Mouse (Mus musculus): ENCODE data around the gene Rps6kb2. TPM values are rescaled to one million over a fixed set of nuclear protein-coding genes. Genes with fewer than 3 reads are reported as not detected.

Gene Rps6kb2
- polyA plus RNA-seq, 1 experiment = 93.6 TPM

DNA sequence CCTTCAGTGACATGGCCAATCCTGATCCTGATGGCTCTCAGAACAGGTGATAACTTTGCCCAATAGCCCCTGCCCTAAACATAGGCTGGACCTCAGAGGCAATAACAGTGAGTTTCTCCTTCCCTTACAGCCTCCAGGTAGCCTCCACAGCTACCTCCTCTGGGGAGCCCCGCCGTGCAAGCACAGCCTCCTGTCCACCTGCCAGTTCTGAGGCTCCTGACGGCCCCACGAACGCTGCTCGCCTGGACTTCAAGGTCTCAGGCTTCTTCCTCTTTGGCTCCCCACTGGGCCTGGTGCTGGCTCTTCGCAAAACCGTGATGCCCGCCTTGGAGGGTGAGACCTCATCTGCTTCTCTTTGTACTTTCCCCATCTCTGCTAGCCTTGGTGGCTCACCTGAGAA, 54.6 kb downstream of the Rps6kb2 start:
- Histone ChIP-seq H3K27ac (ENCODE audit: insufficient read depth, low read length) (no peak overlapping the region), H3K4me3 (replicated peaks; ENCODE audit: insufficient read depth, low read depth, low read length) (no peak overlapping the region), H3K27me3 (ENCODE audit: control insufficient read depth, insufficient read depth, low read length) (no peaks in the 10 kb centered on the region), H3K4me1 (ENCODE audit: control insufficient read depth, insufficient read depth, low read length) (peaks cover 40% of the 10 kb centered on the region)
- WGBS = 53% methylated on average over 9 of the region's 9 CpGs
- DNase-seq = no peak
- TF ChIP-seq POLR2A (IDR thresholded peaks at IDR 0.05; ENCODE audit: borderline replicate concordance, insufficient read depth, low read length) = no peak
- TF ChIP-seq CTCF (IDR thresholded peaks at IDR 0.05; ENCODE audit: borderline replicate concordance, insufficient read depth, low read depth, low read length) = no peak

DNA sequence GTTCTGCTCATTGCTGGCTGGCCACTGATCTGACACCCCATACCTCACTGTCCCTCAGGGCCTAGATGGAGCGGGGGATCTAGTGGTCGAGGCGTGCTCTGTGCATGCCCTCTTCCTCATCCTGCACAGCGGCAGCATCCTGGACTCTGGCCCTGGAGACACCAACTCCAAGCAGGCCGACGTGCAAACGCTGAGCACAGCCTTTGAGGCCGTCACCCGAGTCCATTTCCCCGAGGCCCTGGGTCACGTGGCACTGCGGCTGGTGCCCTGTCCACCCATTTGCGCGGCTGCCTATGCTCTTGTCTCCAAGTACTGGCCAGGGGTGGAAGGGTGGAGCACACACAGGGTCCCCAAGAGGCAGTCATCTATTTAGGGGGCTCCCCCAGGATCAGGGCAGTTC, 56.5 kb downstream of the Rps6kb2 start:
- no peak overlapping the region for H3K27ac ChIP-seq (ENCODE audit: insufficient read depth, low read length)
- TF ChIP-seq CTCF (IDR thresholded peaks at IDR 0.05; ENCODE audit: borderline replicate concordance, insufficient read depth, low read depth, low read length) (no peak), POLR2A (IDR thresholded peaks at IDR 0.05; ENCODE audit: borderline replicate concordance, insufficient read depth, low read length) (no peak)
- H3K4me1 ChIP-seq (ENCODE audit: control insufficient read depth, insufficient read depth, low read length) = peaks cover 35% of the 10 kb centered on the region
- H3K27me3 ChIP-seq (ENCODE audit: control insufficient read depth, insufficient read depth, low read length) = no peaks in the 10 kb centered on the region
- H3K4me3 ChIP-seq (replicated peaks; ENCODE audit: insufficient read depth, low read depth, low read length) = no peak overlapping the region
- DNase-seq = no peak
- 85% methylated on average over 14 of the region's 14 CpGs for WGBS

GRCm38 (mm10) chr19:4104675-4105194, 58.4 kb downstream of the Rps6kb2 start:
- no peak for DNase-seq
- Histone ChIP-seq H3K27me3 (ENCODE audit: control insufficient read depth, insufficient read depth, low read length) (no peaks in the 10 kb centered on the region), H3K4me1 (ENCODE audit: control insufficient read depth, insufficient read depth, low read length) (peaks cover 26% of the 10 kb centered on the region), H3K27ac (ENCODE audit: insufficient read depth, low read length) (no peak overlapping the region), H3K4me3 (replicated peaks; ENCODE audit: insufficient read depth, low read depth, low read length) (no peak overlapping the region)
- TF ChIP-seq CTCF (IDR thresholded peaks at IDR 0.05; ENCODE audit: borderline replicate concordance, insufficient read depth, low read depth, low read length) (no peak), POLR2A (IDR thresholded peaks at IDR 0.05; ENCODE audit: borderline replicate concordance, insufficient read depth, low read length) (no peak)
- WGBS = 81% methylated on average over 16 of the region's 16 CpGs

Other genes with a start within 250 kb of the Rps6kb2 start
- gene Aldh3b1, start 233.5 kb downstream of the Rps6kb2 start, polyA plus RNA-seq (2012; rRNA removed) = 7.0 and 8.0 TPM in 2 replicates
- 14.3 and 14.5 TPM in 2 replicates for gene Unc93b1, start 228.2 kb downstream of the Rps6kb2 start, polyA plus RNA-seq (2012; rRNA removed)
- 0.11 and 0.21 TPM in 2 replicates for gene Aldh3b3, start 204.7 kb downstream of the Rps6kb2 start, polyA plus RNA-seq (2012; rRNA removed)
- 0.32 and 0.36 TPM in 2 replicates for gene Aldh3b2, start 191.0 kb downstream of the Rps6kb2 start, polyA plus RNA-seq (2012; rRNA removed)
- gene Acy3, start 176.8 kb downstream of the Rps6kb2 start, polyA plus RNA-seq (2012; rRNA removed) = 9.7 and 10.8 TPM in 2 replicates
- gene Tbx10, start 170.6 kb downstream of the Rps6kb2 start, polyA plus RNA-seq (2012; rRNA removed) = 0.08 and 0.33 TPM in 2 replicates
- 8.4 and 9.4 TPM in 2 replicates for gene Nudt8, start 162.8 kb downstream of the Rps6kb2 start, polyA plus RNA-seq (2012; rRNA removed)
- 4.8 and 5.5 TPM in 2 replicates for gene Gm49405, start 162.7 kb downstream of the Rps6kb2 start, polyA plus RNA-seq (2012; rRNA removed)
- 15.8 and 19.9 TPM in 2 replicates for gene Doc2g, start 160.0 kb downstream of the Rps6kb2 start, polyA plus RNA-seq (2012; rRNA removed)
- 331 and 332 TPM in 2 replicates for gene Ndufv1, start 150.5 kb downstream of the Rps6kb2 start, polyA plus RNA-seq (2012; rRNA removed)
- gene Gstp1, start 125.4 kb downstream of the Rps6kb2 start, polyA plus RNA-seq (2012; rRNA removed) = 517 and 561 TPM in 2 replicates
- 8.0 and 10.0 TPM in 2 replicates for gene Gstp2, start 117.3 kb downstream of the Rps6kb2 start, polyA plus RNA-seq (2012; rRNA removed)
- gene Gstp3, start 103.8 kb downstream of the Rps6kb2 start, polyA plus RNA-seq (2012; rRNA removed) = not detected in 2 replicates
- gene Cabp2, start 81.8 kb downstream of the Rps6kb2 start, polyA plus RNA-seq (2012; rRNA removed) = 5.5 and 8.0 TPM in 2 replicates
- gene Cdk2ap2, start 66.2 kb downstream of the Rps6kb2 start, polyA plus RNA-seq (2012; rRNA removed) = 88.7 and 97.0 TPM in 2 replicates
- 568 and 602 TPM in 2 replicates for gene Pitpnm1, start 63.4 kb downstream of the Rps6kb2 start, polyA plus RNA-seq (2012; rRNA removed)
- 207 and 209 TPM in 2 replicates for gene Aip, start 37.5 kb downstream of the Rps6kb2 start, polyA plus RNA-seq (2012; rRNA removed)
- gene Gpr152, start 23.6 kb downstream of the Rps6kb2 start, polyA plus RNA-seq (2012; rRNA removed) = 0.11 and 0.13 TPM in 2 replicates
- 0.06 and 0.16 TPM in 2 replicates for gene Cabp4, start 19.3 kb downstream of the Rps6kb2 start, polyA plus RNA-seq (2012; rRNA removed)
- gene Coro1b, start 14.7 kb downstream of the Rps6kb2 start, polyA plus RNA-seq (2012; rRNA removed) = 240 and 294 TPM in 2 replicates
- 0.98 and 1.2 TPM in 2 replicates for gene Ptprcap, start 9.8 kb downstream of the Rps6kb2 start, polyA plus RNA-seq (2012; rRNA removed)
- gene Carns1, start 12.1 kb upstream of the Rps6kb2 start, polyA plus RNA-seq (2012; rRNA removed) = 25.8 and 31.2 TPM in 2 replicates
- gene Tbc1d10c, start 27.9 kb upstream of the Rps6kb2 start, polyA plus RNA-seq (2012; rRNA removed) = 1.1 and 1.4 TPM in 2 replicates
- 316 and 348 TPM in 2 replicates for gene Ppp1ca, start 28.7 kb upstream of the Rps6kb2 start, polyA plus RNA-seq (2012; rRNA removed)
- gene Rad9a, start 38.3 kb upstream of the Rps6kb2 start, polyA plus RNA-seq (2012; rRNA removed) = 31.9 and 37.6 TPM in 2 replicates
- gene Clcf1, start 50.9 kb upstream of the Rps6kb2 start, polyA plus RNA-seq (2012; rRNA removed) = 4.3 and 5.0 TPM in 2 replicates
- 0.77 TPM in 1 of 2 replicates, not detected in the other for gene AC109138.7, start 51.0 kb upstream of the Rps6kb2 start, polyA plus RNA-seq (2012; rRNA removed)
- 39.3 and 40.1 TPM in 2 replicates for gene Pold4, start 68.5 kb upstream of the Rps6kb2 start, polyA plus RNA-seq (2012; rRNA removed)
- gene Ssh3, start 105.8 kb upstream of the Rps6kb2 start, polyA plus RNA-seq (2012; rRNA removed) = 139 and 151 TPM in 2 replicates
- 74.3 and 76.1 TPM in 2 replicates for gene Ankrd13d, start 119.8 kb upstream of the Rps6kb2 start, polyA plus RNA-seq (2012; rRNA removed)
- 226 and 239 TPM in 2 replicates for gene Grk2, start 142.9 kb upstream of the Rps6kb2 start, polyA plus RNA-seq (2012; rRNA removed)
- 87.1 and 90.4 TPM in 2 replicates for gene Kdm2a, start 234.9 kb upstream of the Rps6kb2 start, polyA plus RNA-seq (2012; rRNA removed)

All from cerebellum, adult 2 months (tissue).